Mouse (Mus musculus) stomach, embryonic 14.5 days (tissue): ENCODE results near the gene Auh. TPM values are rescaled to one million over a fixed set of nuclear protein-coding genes. Genes with fewer than 3 reads are reported as not detected.

Source experiments
- ATAC-seq: fragments of 200-750 bp; cut with Nextera tagmentation; 2 replicates; pipeline ENCODE4 v1.8.0; 2017; ENCODE audit warnings: low read depth, moderate TSS enrichment; ENCODE audit not compliant: insufficient number of reproducible peaks, insufficient read depth, low FRiP score
- H3K27ac ChIP-seq: fragments of 300-500 bp; sonication (generic); 2 replicates; pipeline ENCODE4 v1.5.1; 2014; ENCODE audit warnings: mild to moderate bottlenecking, low read length, moderate library complexity, mixed read lengths
- H3K27me3 ChIP-seq: fragments of 300-500 bp; sonication (generic); 2 replicates; pipeline ENCODE4 v1.6.1; 2014; ENCODE audit warnings: low read length, control low read depth, mixed read lengths; ENCODE audit not compliant: control insufficient read depth, insufficient read depth
- H3K36me3 ChIP-seq: fragments of 300-500 bp; sonication (generic); 2 replicates; pipeline ENCODE4 v1.6.1; 2014; ENCODE audit warnings: mild to moderate bottlenecking, control low read depth, low read length, moderate library complexity, mixed read lengths; ENCODE audit not compliant: control insufficient read depth, insufficient read depth
- H3K4me1 ChIP-seq: fragments of 300-500 bp; sonication (generic); 2 replicates; pipeline ENCODE4 v1.6.1; 2014; ENCODE audit warnings: low read length, control low read depth, mixed read lengths; ENCODE audit not compliant: control insufficient read depth, insufficient read depth
- H3K4me2 ChIP-seq: fragments of 300-500 bp; sonication (generic); replicated peaks from 2 replicates; pipeline ENCODE4 v1.6.1; 2014; ENCODE audit warnings: low read depth, low read length, control low read depth
- H3K4me3 ChIP-seq: fragments of 300-500 bp; sonication (generic); 2 replicates; pipeline ENCODE4 v1.5.1; 2014; ENCODE audit warnings: low read depth, low read length, control low read depth
- H3K9ac ChIP-seq: fragments of 300-500 bp; sonication (generic); replicated peaks from 2 replicates; pipeline ENCODE4 v1.6.1; 2014; ENCODE audit warnings: low read depth, mild to moderate bottlenecking, control low read depth, low read length, moderate library complexity, mixed read lengths
- H3K9me3 ChIP-seq: fragments of 300-500 bp; sonication (generic); 2 replicates; pipeline ENCODE4 v1.6.1; 2016; ENCODE audit warnings: low read depth, low read length, control low read depth; ENCODE audit not compliant: control insufficient read depth
- WGBS: fragments of 180-500 bp; shearing (Covaris S2); extraction: QIAGEN DNeasy Blood & Tissue Kit; methylation state at CpG from one replicate; pipeline ENCODE4 v1.1.7; 2014; 5-methylcytosine and 5-hydroxymethylcytosine counted together
- polyA plus RNA-seq: library from polyadenylated mRNA; unstranded; fragments of >200 nt; fragmentation: Nextera tagmentation; extraction: Ambion mirVana; gene quantifications from 2 replicates; pipeline ENCODE4 v1.2.1, GENCODE M21; 2014

The Auh gene
- polyA plus RNA-seq, 1 experiment from 2014 or later: 30.5 TPM

DNA sequence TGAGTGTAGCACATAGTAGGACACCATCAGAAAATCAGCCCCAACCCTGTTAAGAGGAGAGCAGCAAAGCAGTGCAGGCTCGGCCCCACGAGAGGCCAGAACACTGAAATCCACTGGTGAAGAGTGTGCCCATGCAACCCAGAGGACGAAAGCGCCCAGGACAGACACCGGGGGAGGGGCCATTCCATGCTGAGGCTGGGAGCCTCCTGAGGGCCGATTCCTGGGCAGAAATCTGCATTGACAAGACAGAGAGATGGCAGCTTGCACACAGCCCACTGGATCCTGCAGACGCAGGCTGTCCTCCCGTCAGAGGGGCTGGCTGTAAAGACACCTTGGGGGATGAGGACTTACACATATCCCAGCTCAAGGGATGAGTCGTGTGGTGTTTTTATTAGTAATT lies 104.7 kb downstream of the Auh start:
- no peak for ATAC-seq
- WGBS: 65% methylated on average over 9 of the region's 9 CpGs
- H3K4me1 ChIP-seq: peaks cover 3% of the 10 kb centered on the region; the same call in 1 of the 2 replicates

DNA sequence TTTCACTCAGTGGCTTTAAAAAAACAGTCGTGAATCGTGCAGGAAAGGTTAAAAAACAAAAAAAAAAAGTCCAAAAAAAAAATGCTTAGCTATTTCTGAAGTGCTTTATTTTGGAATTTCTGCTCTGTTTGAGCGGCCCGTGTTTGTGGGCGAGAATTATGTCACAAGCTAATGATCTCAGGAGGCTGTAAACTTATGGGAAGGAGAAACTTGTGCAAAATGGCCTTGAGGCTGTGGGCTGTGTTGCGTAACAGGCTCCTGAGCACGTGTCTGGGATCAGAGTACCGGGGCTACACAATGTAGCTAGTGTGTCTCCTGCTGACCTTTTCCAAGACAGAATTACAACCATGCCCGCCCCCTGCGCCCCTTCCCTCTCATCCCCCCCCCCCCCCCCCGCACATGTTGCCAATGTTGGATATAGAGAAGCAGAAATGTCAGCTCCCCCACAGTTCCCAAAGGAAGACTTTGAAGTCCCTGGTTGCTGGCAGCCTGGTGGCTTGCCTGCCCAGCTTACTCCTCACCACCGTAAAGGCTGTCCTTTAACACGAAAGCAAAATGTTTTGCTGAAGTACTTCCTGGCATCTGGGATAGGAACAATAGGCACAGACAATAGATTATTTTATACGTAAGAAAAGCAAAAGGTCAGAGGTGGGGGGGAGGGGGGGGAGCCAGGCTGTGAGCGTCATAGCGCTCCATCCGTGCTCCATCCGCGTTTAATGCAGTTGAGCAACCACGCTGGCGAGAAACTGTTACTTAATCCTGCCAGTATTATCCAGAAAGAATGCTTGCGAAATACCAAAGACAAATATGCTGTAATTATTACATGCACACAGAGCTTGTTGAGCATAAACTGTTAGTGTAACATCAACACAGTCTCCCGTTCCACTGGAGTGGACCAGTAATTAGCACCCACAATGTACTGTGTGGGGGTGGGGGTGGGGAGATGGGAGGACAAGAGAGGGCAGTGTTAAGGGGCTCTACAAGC lies 107.0 kb downstream of the Auh start:
- H3K4me3 ChIP-seq: no peak overlapping the region
- H3K27me3 ChIP-seq: no peaks in the 10 kb centered on the region
- WGBS: 33% methylated on average over 22 of the region's 23 CpGs
- peaks cover 15% of the 10 kb centered on the region; the same call in 1 of the 2 replicates for H3K4me1 ChIP-seq
- no peaks in the 10 kb centered on the region for H3K9me3 ChIP-seq
- ATAC-seq: peak; percentile 42; the same call in 1 of the 2 replicates
- no peak overlapping the region; the same call in 1 of the 2 replicates for H3K9ac ChIP-seq
- no peaks in the 10 kb centered on the region for H3K36me3 ChIP-seq
- H3K27ac ChIP-seq: peak overlapping the region; percentile 33; the same call in 1 of the 2 replicates
- H3K4me2 ChIP-seq: peak overlapping the region; percentile 7; the same call in 1 of the 2 replicates

More for the DNA sequence above, 104.7 kb downstream of the Auh start:
- Histone ChIP-seq H3K4me2 (no peak overlapping the region), H3K4me3 (no peak overlapping the region), H3K9ac (no peak overlapping the region), H3K27ac (no peak overlapping the region), H3K27me3 (no peaks in the 10 kb centered on the region), H3K9me3 (no peaks in the 10 kb centered on the region), H3K36me3 (no peaks in the 10 kb centered on the region)

- WGBS: 47% methylated on average over 9 of the region's 9 CpGs
- Histone ChIP-seq H3K9me3 (no peaks in the 10 kb centered on the region), H3K9ac (no peak overlapping the region), H3K4me1 (peaks cover 16% of the 10 kb centered on the region; the same call in 1 of the 2 replicates), H3K27ac (no peak overlapping the region), H3K36me3 (no peaks in the 10 kb centered on the region), H3K4me2 (no peak overlapping the region), H3K4me3 (no peak overlapping the region), H3K27me3 (no peaks in the 10 kb centered on the region)
- ATAC-seq: no peak
Observed at GRCm38 (mm10) chr13:52821571-52821970, 107.9 kb downstream of the Auh start.

DNA sequence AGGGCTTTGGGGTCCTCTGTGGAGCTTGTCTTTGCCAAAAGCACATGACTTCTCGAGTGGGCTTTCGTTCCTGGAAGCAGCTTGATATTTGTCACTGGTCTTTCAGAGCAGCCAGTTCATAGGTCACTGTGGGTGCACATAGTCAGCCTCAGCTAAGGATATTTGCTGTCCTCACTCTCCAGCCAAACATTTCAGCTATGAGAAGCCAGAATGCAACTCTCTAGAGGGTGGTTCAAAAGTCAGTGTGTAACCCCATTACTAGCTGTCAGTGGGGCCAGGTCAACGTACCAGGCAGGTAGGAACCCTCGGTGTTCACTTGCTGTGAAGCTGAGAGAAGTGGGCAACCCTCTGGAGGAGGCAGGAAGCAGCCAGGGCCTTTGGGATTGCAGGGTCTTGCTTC lies 109.6 kb downstream of the Auh start:
- WGBS: 74% methylated on average over 4 of the region's 4 CpGs
- H3K4me2 ChIP-seq: no peak overlapping the region
- no peaks in the 10 kb centered on the region for H3K9me3 ChIP-seq
- H3K4me3 ChIP-seq: no peak overlapping the region
- H3K27me3 ChIP-seq: no peaks in the 10 kb centered on the region
- ATAC-seq: no peak
- H3K9ac ChIP-seq: no peak overlapping the region
- H3K36me3 ChIP-seq: no peaks in the 10 kb centered on the region
- peaks cover 16% of the 10 kb centered on the region; the same call in 1 of the 2 replicates for H3K4me1 ChIP-seq
- peak overlapping the region; percentile 33; the same call in 1 of the 2 replicates for H3K27ac ChIP-seq

GRCm38 (mm10) chr13:52818760-52819159 lies 110.7 kb downstream of the Auh start:
- Histone ChIP-seq H3K27ac (peak overlapping the region; percentile 70; the same call in 1 of the 2 replicates), H3K9me3 (no peaks in the 10 kb centered on the region), H3K27me3 (no peaks in the 10 kb centered on the region), H3K4me3 (no peak overlapping the region), H3K4me1 (peaks cover 16% of the 10 kb centered on the region; the same call in 1 of the 2 replicates), H3K4me2 (no peak overlapping the region), H3K36me3 (no peaks in the 10 kb centered on the region), H3K9ac (no peak overlapping the region)
- WGBS: 25% methylated on average over 3 of the region's 3 CpGs
- peak; percentile 68 for ATAC-seq

DNA sequence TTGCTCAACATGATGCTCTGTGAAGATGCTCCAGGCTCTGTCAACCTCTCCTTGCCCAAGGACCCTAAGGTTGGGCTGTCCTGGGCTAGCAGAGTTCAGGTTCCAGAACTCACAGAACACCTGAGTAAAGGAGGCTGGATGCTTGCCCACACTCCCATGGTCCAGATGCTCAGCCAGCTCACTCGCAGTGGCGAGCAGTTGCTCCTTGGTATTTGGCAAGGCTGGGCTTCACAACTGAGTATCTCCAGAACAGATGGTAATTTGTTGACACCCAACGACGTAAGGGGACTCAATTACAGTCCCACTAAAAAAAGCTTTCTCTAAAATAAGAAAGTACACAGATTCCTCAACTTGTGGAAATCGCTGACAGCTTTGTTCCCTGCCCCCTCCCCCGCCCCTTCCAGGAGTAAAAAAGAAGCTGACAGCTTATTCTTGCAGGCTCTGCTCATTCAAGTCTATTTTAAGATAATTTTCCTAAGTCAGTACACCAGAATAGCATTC lies 111.4 kb downstream of the Auh start:
- no peak overlapping the region for H3K9ac ChIP-seq
- peak overlapping the region; percentile 4; the same call in 1 of the 2 replicates for H3K4me2 ChIP-seq
- peak overlapping the region; percentile 49; the same call in 1 of the 2 replicates for H3K27ac ChIP-seq
- H3K4me3 ChIP-seq: no peak overlapping the region
- H3K9me3 ChIP-seq: no peaks in the 10 kb centered on the region
- H3K27me3 ChIP-seq: no peaks in the 10 kb centered on the region
- peaks cover 16% of the 10 kb centered on the region; the same call in 1 of the 2 replicates for H3K4me1 ChIP-seq
- 41% methylated on average over 6 of the region's 6 CpGs for WGBS
- ATAC-seq: no peak
- H3K36me3 ChIP-seq: no peaks in the 10 kb centered on the region

DNA sequence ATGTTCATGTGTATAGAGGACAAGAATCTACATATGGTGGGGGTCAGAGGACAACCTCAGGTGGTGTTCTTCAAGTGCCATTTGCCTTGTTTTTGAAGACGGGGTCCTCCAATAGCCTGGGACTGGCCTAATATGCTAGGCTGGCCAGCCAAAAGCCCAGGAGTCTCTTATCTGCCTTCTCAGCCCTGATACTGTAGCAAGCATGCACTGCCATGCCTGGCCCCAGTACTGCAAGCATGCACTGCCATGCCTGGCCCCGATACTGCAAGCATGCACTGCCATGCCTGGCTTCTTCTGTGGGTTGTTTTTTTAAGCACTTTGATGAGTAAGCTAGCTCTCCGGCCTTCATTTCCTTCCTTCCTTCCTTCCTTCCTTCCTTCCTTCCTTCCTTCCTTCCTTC lies 115.7 kb downstream of the Auh start:
- Histone ChIP-seq H3K4me3 (no peak overlapping the region), H3K4me2 (no peak overlapping the region), H3K27ac (no peak overlapping the region), H3K4me1 (peaks cover 10% of the 10 kb centered on the region; the same call in 1 of the 2 replicates), H3K36me3 (no peaks in the 10 kb centered on the region), H3K9me3 (no peaks in the 10 kb centered on the region), H3K27me3 (no peaks in the 10 kb centered on the region), H3K9ac (no peak overlapping the region)
- ATAC-seq: no peak
- WGBS: 87% methylated on average over 3 of the region's 3 CpGs
